Mouse (Mus musculus) liver, embryonic 11.5 days (tissue): ENCODE measurements around the gene Ndufb7. TPM values are rescaled to one million over a fixed set of nuclear protein-coding genes. Genes with fewer than 3 reads are reported as not detected.
"Not testable (repeated sequence)": the region's sequence is repeated elsewhere in the genome, so short reads cannot be mapped to it uniquely, and the experiment has no call there.

ENCODE experiments used
- ATAC-seq: fragments of 200-750 bp; cut with Nextera tagmentation; replicated peaks from 2 replicates; pipeline ENCODE4 v1.8.0; 2017; ENCODE audit warnings: moderate number of reproducible peaks, mild to moderate bottlenecking, moderate TSS enrichment, moderate library complexity; ENCODE audit not compliant: low FRiP score
- DNase-seq: peaks from one replicate; pipeline ENCODE4 v3.0.0-alpha.2; 2017; ENCODE audit warnings: low spot score
- H3K27ac ChIP-seq: fragments of 300-500 bp; sonication (generic); 2 replicates; pipeline ENCODE4 v1.5.1; 2014; ENCODE audit warnings: mild to moderate bottlenecking, low read depth, low read length, control low read depth
- H3K27me3 ChIP-seq: fragments of 300-500 bp; sonication (generic); replicated peaks from 2 replicates; pipeline ENCODE4 v1.6.1; 2014; ENCODE audit warnings: low read length, mixed read lengths; ENCODE audit not compliant: control insufficient read depth, insufficient read depth
- H3K36me3 ChIP-seq: fragments of 300-500 bp; sonication (generic); 2 replicates; pipeline ENCODE4 v1.6.1; 2014; ENCODE audit warnings: mild to moderate bottlenecking, low read length, moderate library complexity, mixed read lengths; ENCODE audit not compliant: control insufficient read depth, insufficient read depth
- H3K4me1 ChIP-seq: fragments of 300-500 bp; sonication (generic); replicated peaks from 2 replicates; pipeline ENCODE4 v1.6.1; 2014; ENCODE audit warnings: low read length, mixed read lengths; ENCODE audit not compliant: control insufficient read depth, insufficient read depth
- H3K4me2 ChIP-seq: fragments of 300-500 bp; sonication (generic); 2 replicates; pipeline ENCODE4 v1.6.1; 2014; ENCODE audit warnings: mild to moderate bottlenecking, control low read depth, moderate library complexity
- H3K4me3 ChIP-seq: fragments of 300-500 bp; sonication (generic); 2 replicates; pipeline ENCODE4 v1.5.1; 2014; ENCODE audit warnings: low read depth, low read length, control low read depth
- H3K9ac ChIP-seq: fragments of 300-500 bp; sonication (generic); 2 replicates; pipeline ENCODE4 v1.6.1; 2014; ENCODE audit warnings: low read depth, low read length, control low read depth
- H3K9me3 ChIP-seq: fragments of 300-500 bp; sonication (generic); 2 replicates; pipeline ENCODE4 v1.6.1; 2016; ENCODE audit warnings: low read length, inconsistent platforms, mixed read lengths; ENCODE audit not compliant: control insufficient read depth
- WGBS: fragments of 180-500 bp; shearing (Covaris S2); extraction: QIAGEN DNeasy Blood & Tissue Kit; methylation state at CpG from one replicate; pipeline ENCODE4 v1.1.7; 2014; 5-methylcytosine and 5-hydroxymethylcytosine counted together
- polyA plus RNA-seq: library from polyadenylated mRNA; unstranded; fragments of >200 nt; fragmentation: Nextera tagmentation; extraction: Ambion mirVana; gene quantifications from 2 replicates; pipeline ENCODE4 v1.2.1, GENCODE M21; 2014

The Ndufb7 gene
- polyA plus RNA-seq, 1 experiment from 2014 or later = 354 TPM

DNA sequence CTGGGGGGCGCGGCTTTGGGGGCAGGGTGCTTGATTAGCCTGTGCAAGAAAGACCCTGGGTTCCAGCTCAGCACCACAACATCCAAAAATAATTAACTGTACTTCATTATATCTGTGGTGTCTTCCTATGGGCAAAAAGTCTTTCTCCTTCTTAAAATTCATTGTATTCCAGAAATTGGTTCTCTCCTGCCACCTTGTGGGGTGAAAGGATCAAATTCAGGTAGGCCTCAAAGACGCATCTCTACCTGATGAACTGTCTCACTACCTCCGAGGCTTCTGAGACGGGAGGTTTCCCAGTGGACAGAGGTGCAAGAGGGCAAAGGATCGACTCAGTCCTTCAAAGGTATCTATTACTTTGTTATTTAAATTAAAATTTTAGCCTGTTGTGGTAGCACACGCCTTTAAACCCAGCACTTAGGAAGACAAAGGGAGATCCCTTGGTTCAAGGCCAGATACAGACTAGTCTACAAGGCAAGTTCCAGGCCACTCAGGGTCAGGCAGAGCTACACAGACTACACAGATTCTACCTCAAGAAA is 24.1 kb downstream of the Ndufb7 start:
- WGBS = 86% methylated on average over 7 of the region's 7 CpGs
- Histone ChIP-seq H3K36me3 (peaks cover 10% of the 10 kb centered on the region), H3K4me3 (no peak overlapping the region), H3K9me3 (no peaks in the 10 kb centered on the region), H3K4me1 (peaks cover 15% of the 10 kb centered on the region), H3K27me3 (no peaks in the 10 kb centered on the region), H3K27ac (no peak overlapping the region), H3K9ac (no peak overlapping the region), H3K4me2 (no peak overlapping the region)
- DNase-seq (no peak), ATAC-seq (no peak)

GRCm38 (mm10) chr8:83592682-83593081 is 26.2 kb downstream of the Ndufb7 start:
- Histone ChIP-seq H3K4me3 (peak overlapping the region; percentile 90), H3K27ac (no peak overlapping the region), H3K9ac (no peak overlapping the region), H3K36me3 (peaks cover 5% of the 10 kb centered on the region; the same call in 1 of the 2 replicates), H3K27me3 (no peaks in the 10 kb centered on the region), H3K4me1 (peaks cover 15% of the 10 kb centered on the region), H3K4me2 (peak overlapping the region; percentile 78), H3K9me3 (no peaks in the 10 kb centered on the region)
- ATAC-seq = no peak
- no peak for DNase-seq
- 84% methylated on average over 3 of the region's 3 CpGs for WGBS

DNA sequence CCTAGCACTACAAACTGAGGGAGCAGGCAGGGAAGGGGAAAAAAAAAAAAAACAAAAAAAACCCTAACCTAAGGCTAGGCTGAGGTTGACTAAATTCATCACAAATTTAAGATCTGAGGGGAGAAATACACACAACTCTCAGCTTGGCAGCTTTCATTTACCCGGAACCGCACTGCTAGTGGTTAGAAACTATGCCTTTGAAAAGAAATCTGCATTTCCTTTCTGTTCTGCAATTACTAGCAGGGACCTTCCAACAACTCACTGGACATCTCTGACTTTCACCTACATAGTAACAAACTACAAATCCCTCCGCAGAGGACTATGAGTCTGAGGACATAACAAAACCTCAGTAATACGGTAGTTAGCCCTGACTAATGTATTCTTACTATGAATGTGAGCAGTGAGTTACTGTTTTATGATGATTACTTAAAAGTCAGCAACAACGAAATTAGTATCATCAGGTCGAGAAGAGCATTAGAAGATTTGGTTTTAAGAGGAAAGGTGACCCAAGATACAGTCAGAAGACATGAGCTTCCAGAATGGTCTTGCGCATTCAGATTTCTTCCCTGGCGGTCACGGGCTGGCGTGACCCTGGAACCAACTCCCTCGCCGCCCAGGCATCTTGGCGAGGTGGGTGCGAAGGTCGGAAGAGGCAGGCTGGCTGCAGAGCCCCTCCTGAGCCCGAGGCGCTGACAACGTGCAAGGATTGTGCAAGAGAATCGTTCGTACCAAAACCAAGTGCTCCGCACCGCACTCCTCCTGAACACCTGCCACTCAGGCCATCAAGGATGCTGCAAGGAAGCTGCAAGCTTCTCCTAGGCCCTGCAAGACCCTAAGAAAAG is 27.1 kb downstream of the Ndufb7 start:
- ATAC-seq = peak; percentile 8
- Histone ChIP-seq H3K36me3 (peaks cover 5% of the 10 kb centered on the region; the same call in 1 of the 2 replicates), H3K9me3 (no peaks in the 10 kb centered on the region), H3K27me3 (no peaks in the 10 kb centered on the region), H3K27ac (peak overlapping the region; percentile 78), H3K4me2 (peak overlapping the region; percentile 78), H3K4me3 (peak overlapping the region; percentile 90), H3K4me1 (peaks cover 15% of the 10 kb centered on the region), H3K9ac (peak overlapping the region; percentile 92)
- no peak for DNase-seq
- WGBS = 6% methylated on average over 22 of the region's 22 CpGs

GRCm38 (mm10) chr8:83594167-83595049 is 27.9 kb downstream of the Ndufb7 start:
- H3K4me3 ChIP-seq = peak overlapping the region; percentile 90
- H3K9me3 ChIP-seq = no peaks in the 10 kb centered on the region
- H3K4me1 ChIP-seq = peaks cover 19% of the 10 kb centered on the region
- H3K27me3 ChIP-seq = no peaks in the 10 kb centered on the region
- ATAC-seq = peak; percentile 98
- peak; percentile 99 for DNase-seq
- H3K27ac ChIP-seq = peak overlapping the region; percentile 90
- H3K36me3 ChIP-seq = 0 out of 2 replicates have a peak, but pooled peaks cover under 1% of the 10 kb centered on the region
- H3K4me2 ChIP-seq = peak overlapping the region; percentile 78
- under 1% methylated on average over 43 of the region's 43 CpGs for WGBS
- peak overlapping the region; percentile 92 for H3K9ac ChIP-seq

DNA sequence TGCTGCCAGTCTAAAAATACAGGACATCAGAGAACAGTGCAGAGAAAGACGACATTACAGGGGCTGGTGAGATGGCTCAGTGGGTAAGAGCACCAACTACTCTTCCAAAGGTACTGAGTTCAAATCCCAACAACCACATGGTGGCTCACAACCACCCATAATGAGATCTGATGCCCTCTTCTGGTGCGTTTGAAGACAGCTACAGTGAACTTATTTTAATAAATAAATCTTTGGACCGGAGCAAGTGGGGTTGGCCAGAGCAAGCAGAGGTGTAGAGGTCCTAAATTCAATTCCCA is 28.5 kb downstream of the Ndufb7 start:
- Histone ChIP-seq H3K4me3 (peak overlapping the region; percentile 90), H3K4me2 (peak overlapping the region; percentile 76), H3K27ac (peak overlapping the region; percentile 90), H3K9ac (peak overlapping the region; percentile 74), H3K4me1 (peaks cover 20% of the 10 kb centered on the region)
- not testable (repeated sequence) for H3K36me3 ChIP-seq, ATAC-seq, DNase-seq, H3K27me3 ChIP-seq, H3K9me3 ChIP-seq
- 54% methylated on average over 3 of the region's 3 CpGs for WGBS

DNA sequence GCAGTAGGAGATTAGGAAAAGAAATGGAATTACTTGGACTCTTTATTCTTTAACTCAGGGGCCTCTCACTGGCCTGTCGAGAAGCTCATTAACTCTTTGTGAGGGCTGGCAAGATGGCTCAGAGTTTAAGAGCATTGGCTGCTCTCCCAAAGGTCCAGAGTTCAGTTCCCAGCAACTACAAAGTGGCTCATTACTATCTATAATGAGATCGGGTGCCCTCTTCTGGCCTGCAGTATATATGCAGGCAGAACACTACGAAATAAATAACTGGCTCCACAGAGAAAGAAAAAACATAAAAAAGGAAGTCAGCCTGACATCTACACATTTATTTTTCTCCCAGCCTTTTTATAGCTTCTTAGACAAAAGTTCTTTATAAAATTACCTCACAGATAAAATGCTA is 29.9 kb downstream of the Ndufb7 start:
- 28% methylated on average over 3 of the region's 3 CpGs for WGBS
- Histone ChIP-seq H3K4me1 (peaks cover 24% of the 10 kb centered on the region), H3K4me2 (no peak overlapping the region), H3K27me3 (no peaks in the 10 kb centered on the region), H3K9me3 (no peaks in the 10 kb centered on the region), H3K4me3 (no peak overlapping the region), H3K36me3 (no peaks in the 10 kb centered on the region), H3K9ac (no peak overlapping the region), H3K27ac (no peak overlapping the region)
- DNase-seq (no peak), ATAC-seq (no peak)

DNA sequence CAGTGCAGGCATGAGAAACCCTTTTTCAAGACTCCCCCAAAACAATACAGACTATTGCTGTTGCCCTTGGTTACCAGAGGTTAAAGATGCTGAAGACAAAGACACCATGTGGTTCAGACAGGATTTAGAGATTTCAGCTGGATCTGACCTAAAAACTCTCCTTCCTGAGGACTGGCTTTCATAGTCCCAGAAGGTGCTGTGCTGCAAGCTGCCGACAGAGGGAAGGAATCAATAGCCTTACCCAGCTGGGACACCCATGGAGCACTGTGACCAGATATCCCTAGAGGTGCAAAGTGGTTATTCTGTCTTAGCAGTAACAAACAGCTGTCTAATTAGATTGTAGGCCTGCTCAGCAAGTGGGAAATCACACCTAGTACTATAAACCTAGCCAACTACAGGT is 31.7 kb downstream of the Ndufb7 start:
- Histone ChIP-seq H3K4me3 (no peak overlapping the region), H3K4me1 (peaks cover 19% of the 10 kb centered on the region), H3K27me3 (no peaks in the 10 kb centered on the region), H3K9ac (no peak overlapping the region), H3K27ac (no peak overlapping the region), H3K36me3 (no peaks in the 10 kb centered on the region), H3K4me2 (no peak overlapping the region), H3K9me3 (no peaks in the 10 kb centered on the region)
- 31% methylated on average over 1 of the region's 1 CpGs for WGBS
- ATAC-seq = no peak
- DNase-seq = no peak

GRCm38 (mm10) chr8:83599814-83600213 is 33.3 kb downstream of the Ndufb7 start:
- DNase-seq = no peak
- peak; percentile 33 for ATAC-seq
- Histone ChIP-seq H3K4me2 (peak overlapping the region; percentile 6), H3K4me1 (peaks cover 17% of the 10 kb centered on the region), H3K9me3 (no peaks in the 10 kb centered on the region), H3K27me3 (no peaks in the 10 kb centered on the region), H3K4me3 (no peak overlapping the region), H3K9ac (no peak overlapping the region), H3K36me3 (no peaks in the 10 kb centered on the region), H3K27ac (peak overlapping the region; percentile 74)
